Mouse (Mus musculus): ENCODE measurements around the gene Gm45337.

The Gm45337 gene

DNA sequence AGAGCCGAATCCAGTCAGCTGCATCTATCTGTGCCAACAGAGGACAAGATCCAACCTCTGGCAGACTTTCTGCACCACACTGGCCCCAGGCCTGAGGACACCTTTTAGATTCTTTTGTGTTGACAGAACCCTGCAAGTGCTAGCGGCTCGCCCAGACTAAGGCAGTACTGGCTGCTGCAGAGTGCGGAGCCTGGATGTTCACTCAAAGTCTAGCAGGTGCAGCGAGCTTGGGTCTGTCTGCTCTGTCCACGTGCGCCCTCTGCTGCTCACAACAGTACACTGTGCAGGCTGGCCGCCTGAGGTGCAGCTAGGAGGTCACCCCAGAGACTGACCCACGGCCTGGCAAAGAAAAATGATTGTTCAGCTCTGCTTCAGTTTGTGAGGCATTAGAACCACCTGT, 46.6 kb downstream of the Gm45337 start:
- DNase-seq (ENCODE audit: low read depth), result peak; percentile 32

DNA sequence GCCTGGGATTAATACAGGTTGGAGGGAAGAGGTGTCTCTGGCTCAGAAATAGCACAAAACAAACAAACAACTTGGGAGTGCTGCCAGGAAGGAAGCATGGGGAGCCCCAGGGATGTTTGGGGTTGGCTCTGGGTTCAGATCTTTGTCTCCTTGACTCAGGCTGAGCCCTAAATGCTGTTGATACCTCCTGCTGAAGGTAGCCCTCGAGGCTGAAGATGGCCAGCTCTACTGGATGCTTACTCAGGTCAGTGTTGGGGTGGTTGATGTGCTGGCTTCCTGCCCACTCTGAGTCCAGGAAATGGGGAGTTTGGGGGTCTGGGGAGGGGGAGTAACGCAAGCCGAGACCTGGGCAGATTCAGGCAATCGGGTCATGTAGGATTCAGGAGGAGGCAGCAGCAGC, 47.7 kb downstream of the Gm45337 start:
- DNase-seq (ENCODE audit: low read depth), result no peak

DNA sequence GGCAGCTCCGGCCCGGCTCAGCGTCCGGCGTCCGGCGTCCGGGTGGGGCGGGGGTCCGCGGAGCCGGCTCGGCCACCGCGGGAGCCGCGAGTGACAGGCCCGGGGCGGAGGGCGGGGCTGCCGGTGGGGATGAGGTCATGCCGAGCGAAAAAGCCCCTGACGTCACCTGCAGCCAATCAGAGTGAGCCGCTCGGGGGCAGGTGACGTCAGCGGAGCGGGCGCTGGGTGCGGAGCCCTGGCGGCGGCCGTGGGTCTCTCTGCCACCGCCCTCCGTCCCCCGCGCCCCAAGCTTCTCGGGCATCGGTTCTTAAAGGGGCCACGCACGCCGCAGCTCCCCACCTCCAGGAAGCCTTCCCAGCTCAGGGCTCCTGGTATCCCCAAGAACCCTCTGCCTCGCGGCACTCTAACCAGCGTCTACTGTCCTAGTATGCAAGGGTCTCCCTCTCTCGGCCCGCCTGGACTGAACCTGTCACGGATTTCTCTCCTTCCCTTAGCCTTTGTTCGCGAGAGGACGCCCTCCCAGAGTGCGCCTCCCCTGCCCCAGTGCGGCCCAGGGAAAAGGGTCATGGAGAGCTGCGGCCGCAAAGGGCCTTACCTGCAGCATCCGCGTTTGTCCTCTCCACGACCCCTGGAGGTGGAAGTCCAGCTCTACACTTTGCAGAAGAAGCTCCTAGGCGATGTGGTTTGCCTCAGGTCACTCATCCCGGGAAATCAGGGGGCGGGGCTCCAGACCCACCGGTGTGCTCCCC, 49.0 kb downstream of the Gm45337 start, which contains the start of gene Dusp8:
Gene Dusp8, minus strand, starts transcription at position 661 of the 749 bp plus-strand sequence.
- peak; percentile 27 for DNase-seq (ENCODE audit: low read depth)

DNA sequence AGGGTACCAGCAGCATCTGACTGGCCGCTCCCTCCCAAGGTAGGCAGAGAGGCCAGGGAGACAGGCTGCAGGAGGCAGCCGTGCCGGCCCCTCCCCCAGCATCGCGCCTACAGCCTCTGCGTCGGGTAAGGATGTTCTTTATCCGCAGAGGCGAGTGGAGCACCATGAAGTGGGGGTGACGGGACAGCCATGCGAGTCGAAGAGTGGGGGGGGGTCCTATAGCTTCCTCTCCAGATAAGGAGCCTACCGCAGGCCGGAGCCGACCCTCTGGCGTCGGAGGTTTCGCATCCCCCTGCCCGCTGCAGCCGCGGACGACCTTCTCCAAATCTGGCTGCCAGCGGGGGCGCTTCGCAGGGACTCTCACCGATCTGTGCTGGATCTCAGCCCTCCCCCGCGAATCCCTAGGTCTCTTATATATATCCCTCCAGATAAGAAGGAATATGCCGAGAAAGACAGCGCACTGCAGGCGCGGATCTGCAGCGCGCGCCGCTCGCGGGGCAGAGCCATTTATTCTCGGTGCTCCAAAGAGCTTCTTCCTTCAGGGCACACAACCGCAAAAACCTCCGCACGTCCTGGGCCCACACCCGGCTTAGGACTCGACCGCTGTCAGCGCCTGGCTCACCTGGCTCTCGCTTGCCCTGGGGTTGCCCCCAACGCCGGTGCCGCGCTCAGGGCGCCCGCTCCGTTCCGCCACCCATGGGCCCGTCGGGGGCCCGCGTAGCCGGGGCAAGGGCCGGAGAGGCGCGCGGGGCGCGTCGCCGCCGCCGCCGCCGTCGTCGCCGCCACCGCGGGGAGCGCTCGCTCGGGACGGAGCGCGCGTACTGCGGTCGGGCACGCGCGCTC, 49.9 kb downstream of the Gm45337 start:
- DNase-seq (ENCODE audit: low read depth), result no peak

DNA sequence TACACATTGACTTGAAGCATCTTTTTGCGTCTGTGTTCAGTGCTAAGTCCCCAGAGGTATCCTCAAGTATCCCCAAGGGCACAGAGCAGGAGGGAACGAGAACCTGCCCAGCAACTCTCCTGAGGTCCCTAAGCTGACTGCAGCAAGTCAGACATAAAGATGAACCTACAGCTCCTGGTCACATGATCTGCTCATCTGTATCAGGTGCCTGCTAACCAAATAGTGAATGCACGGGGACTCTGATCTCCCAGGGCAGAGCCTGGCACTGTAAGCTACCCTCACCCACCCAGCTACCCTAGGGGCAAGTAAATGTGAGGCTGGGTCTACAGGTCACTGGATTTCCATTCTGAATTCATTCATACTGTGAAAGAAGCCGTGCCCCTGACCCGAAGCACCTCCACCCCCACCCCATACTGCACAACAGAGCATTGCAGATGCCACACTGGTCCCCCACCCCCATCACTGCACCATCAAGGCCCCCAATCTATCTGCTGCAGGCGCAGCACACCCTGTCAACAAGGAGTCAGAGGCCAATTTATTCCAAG, 50.6 kb downstream of the Gm45337 start:
- no peak for DNase-seq (ENCODE audit: low read depth)

Data from fibroblast of lung, adult 2 months (primary cell).